In genomic region chr17:73440798-73441197, GRCm38 (mm10) we compare ENCODE assay signal across 29 mouse cellular contexts. TPM values are rescaled to one million over a fixed set of nuclear protein-coding genes. Genes with fewer than 3 reads are reported as not detected.
DNase-seq lines count a peak whose midpoint lies in the region; ATAC-seq and TF ChIP-seq lines count a peak whose summit lies in the region.
"Had no signal": no experiment of that assay in that cellular context is flagged by ENCODE, and none has a peak within 500 bp of the region (broad histone marks: within the 10 kb centered on the region; RNA-seq: fewer than 3 reads in every experiment).

No protein-coding gene starts in this region.

- dilution Hi-C loops in CH12.LX (cut with MboI; ENCODE audit: extremely low pct_ligation_motif_present, extremely low pct_unique_long_range_greater_than_20kb, low sequenced_read_pairs): no loop called here

- no peaks in the 10 kb centered on the region for H3K79me2 ChIP-seq in CH12.LX (replicated peaks; ENCODE audit: control insufficient read depth, extremely low read depth, insufficient read depth, poor library complexity, severe bottlenecking)

- peaks cover 0 to 26% of the 10 kb centered on the region in 2 experiments; a peak in 2 of 4 replicates for H3K4me1 ChIP-seq in CH12.LX (ENCODE audit: control insufficient read depth in 1 of 2, insufficient read depth in 2 of 2)
- H3K4me1 ChIP-seq: embryonic facial prominence, embryonic 10.5 days; embryonic facial prominence, embryonic 12.5 days; forebrain, embryonic 13.5 days; forebrain, embryonic 15.5 days had no signal

- H3K4me3 ChIP-seq in CH12.LX (replicated peaks in 1 of 3; ENCODE audit: low read depth in 2 of 3, low read length in 2 of 3, poor library complexity in 1 of 3): no peak overlapping the region
- H3K4me3 ChIP-seq: embryonic facial prominence, embryonic 10.5 days; embryonic facial prominence, embryonic 12.5 days; forebrain, embryonic 13.5 days; forebrain, embryonic 15.5 days had no signal

- no peak overlapping the region for H3K9ac ChIP-seq in CH12.LX (ENCODE audit: insufficient read depth, low read depth)
- H3K9ac ChIP-seq: embryonic facial prominence, embryonic 12.5 days; forebrain, embryonic 13.5 days; forebrain, embryonic 15.5 days; forebrain, postnatal 0 days had no signal

- no peak for TF ChIP-seq CTCF in CH12.LX (conservative IDR thresholded peaks at IDR 0.05 in 1 of 2, IDR thresholded peaks at IDR 0.05 in 1 of 2; ENCODE audit: low read depth in 2 of 2, low read length in 2 of 2)

- H3K36me3 ChIP-seq in CH12.LX (replicated peaks in 1 of 2; ENCODE audit: control insufficient read depth in 1 of 2, insufficient read depth in 1 of 2, low read length in 1 of 2): no peaks in the 10 kb centered on the region
- no peaks in the 10 kb centered on the region for H3K36me3 ChIP-seq in splenic B cell, adult 2 months (ENCODE audit: control insufficient read depth, insufficient read depth, low read length, poor library complexity, severe bottlenecking)
- H3K36me3 ChIP-seq: embryonic facial prominence, embryonic 10.5 days; embryonic facial prominence, embryonic 12.5 days; forebrain, embryonic 15.5 days had no signal

- peak; percentile 73 for ATAC-seq in granulocyte monocyte progenitor cell, adult 5-6 weeks (replicated peaks; ENCODE audit: poor library complexity, severe bottlenecking)
- ATAC-seq: activated CD4-positive, CD25-positive, alpha-beta regulatory T cell, adult 4 months; CD4-positive, CD25-positive, alpha-beta regulatory T cell, adult 4 months; forebrain, embryonic 13.5 days; forebrain, embryonic 15.5 days; forebrain, postnatal 0 days; Patski had no signal

- no peaks in the 10 kb centered on the region for H3K27me3 ChIP-seq in CH12.LX (replicated peaks)
- H3K27me3 ChIP-seq in splenic B cell, adult 2 months (ENCODE audit: control insufficient read depth, insufficient read depth, low read length, poor library complexity, severe bottlenecking): no peaks in the 10 kb centered on the region
- H3K27me3 ChIP-seq: embryonic facial prominence, embryonic 12.5 days; forebrain, embryonic 13.5 days; forebrain, embryonic 15.5 days; Patski had no signal

- TF ChIP-seq RAD21 in CH12.LX (IDR thresholded peaks at IDR 0.05; ENCODE audit: low read depth, low read length): no peak

- in situ Hi-C loops in CH12.LX (cut with MboI; ENCODE audit: low pct_ligation_motif_present, low pct_unique_long_range_greater_than_20kb, low sequenced_read_pairs): no loop called here

- DNase-seq in A20 (ENCODE audit: low read depth, low spot score) (peak; percentile 35), CH12.LX (ENCODE audit: extremely low read depth) (peak; percentile 60)
- peak; percentile 37 for DNase-seq in splenic B cell, adult 2 months (ENCODE audit: low read depth, low spot score)
- DNase-seq in gastrocnemius, adult 8-10 months (ENCODE audit: low spot score in 2 of 2): no peak
- no peak for DNase-seq in spleen, adult 12 weeks (ENCODE audit: low spot score)
- no peak for DNase-seq in cerebellum, postnatal 4 days (ENCODE audit: low spot score in 2 of 2)
- DNase-seq: adrenal gland, adult 8-10 months; adrenal gland, postnatal 14 days; adrenal gland, postnatal 36 days; B cell, adult 2 months; cerebellum, adult 11-12 months; cerebellum, adult 2 months; cerebellum, adult 9-10 months; cerebellum, postnatal 10 days; cerebellum, postnatal 25 days; forebrain, postnatal 0 days had no signal

- peak; percentile 99 for TF ChIP-seq EP300 in CH12.LX (IDR thresholded peaks at IDR 0.05; ENCODE audit: low read length)

- no peak for TF ChIP-seq POLR2A in CH12.LX (IDR thresholded peaks at IDR 0.05; ENCODE audit: low read depth, low read length)

- no peaks in the 10 kb centered on the region for H3K9me3 ChIP-seq in CH12.LX (replicated peaks; ENCODE audit: low read length)
- H3K9me3 ChIP-seq: embryonic facial prominence, embryonic 10.5 days; embryonic facial prominence, embryonic 12.5 days; forebrain, embryonic 13.5 days; forebrain, embryonic 15.5 days had no signal

- no peak overlapping the region for H3K4me2 ChIP-seq in CH12.LX (ENCODE audit: insufficient read depth, low read depth, poor library complexity, severe bottlenecking)
- H3K4me2 ChIP-seq: embryonic facial prominence, embryonic 12.5 days; forebrain, embryonic 13.5 days; forebrain, embryonic 15.5 days had no signal

- no peak overlapping the region for H3K27ac ChIP-seq in CH12.LX (ENCODE audit: insufficient read depth, low read depth)
- H3K27ac ChIP-seq: embryonic facial prominence, embryonic 10.5 days; embryonic facial prominence, embryonic 12.5 days; forebrain, embryonic 13.5 days; forebrain, embryonic 15.5 days had no signal

TF ChIP-seq in CH12.LX, 34 proteins besides CTCF, POLR2A, EP300 and RAD21:
- TF ChIP-seq JUN (IDR thresholded peaks at IDR 0.05; ENCODE audit: insufficient read depth, low read depth, low read length): peak; percentile 82
- no peak for TF ChIP-seq ZKSCAN1 (IDR thresholded peaks at IDR 0.05; ENCODE audit: borderline replicate concordance, low read depth, low read length)
- peak; percentile 95 for TF ChIP-seq JUND (conservative IDR thresholded peaks at IDR 0.05; ENCODE audit: low read depth, low read length)
- no peak for TF ChIP-seq NELFE (IDR thresholded peaks at IDR 0.05; ENCODE audit: low read depth, low read length)
- peak; percentile 68; the same call in 1 of the 2 replicates for TF ChIP-seq RCOR1 (conservative IDR thresholded peaks at IDR 0.05; ENCODE audit: low read depth, low read length)
- TF ChIP-seq IRF4 (IDR thresholded peaks at IDR 0.05; ENCODE audit: low read depth, low read length): peak; percentile 94

RNA-seq across cellular contexts. Expression of gene Capn13, which starts 40.1 kb away (rescaled TPM):
- total RNA-seq in CH12.LX (2012; rRNA removed) (not detected in 2 replicates), CH12.LX (2014; rRNA removed) (not detected in 2 replicates)
- polyA plus RNA-seq in CH12.LX (2012; ENCODE audit: insufficient read length, low read depth): not detected in 2 replicates
- total RNA-seq in granulocyte monocyte progenitor cell, adult 5-6 weeks (2014; fragmentation: Nextera tagmentation): not detected in 2 replicates
- total RNA-seq in granulocyte monocyte progenitor cell, adult 5-6 weeks (2017): not detected in 2 replicates
- total RNA-seq in gastrocnemius, adult 8-10 months (2022): not detected
- total RNA-seq: adrenal gland, adult 18-20 months; adrenal gland, adult 8-10 months; adrenal gland, postnatal 14 days; adrenal gland, postnatal 36 days; ES-E14; forebrain, postnatal 0 days; MEL had no signal
- polyA plus RNA-seq: activated CD4-positive, CD25-positive, alpha-beta regulatory T cell, adult 4 months; cortical plate, adult 2 months; embryonic facial prominence, embryonic 10.5 days; embryonic facial prominence, embryonic 12.5 days; forebrain, embryonic 11.5 days; forebrain, embryonic 13.5 days; forebrain, embryonic 15.5 days; forebrain, postnatal 0 days; Patski had no signal

Comparison
In these comparisons a context has a peak if more than half of its experiments do, and no peak if none do; other contexts are left out.
1. DNase-seq: peak in A20 (single experiment), CH12.LX (single experiment) and splenic B cell, adult 2 months (single experiment); none in gastrocnemius, adult 8-10 months (0 of 2), spleen, adult 12 weeks (single experiment) and cerebellum, postnatal 4 days (0 of 2).